Mouse (Mus musculus) liver, embryonic 13.5 days (tissue): ENCODE data around the gene Cpa2. TPM values are rescaled to one million over a fixed set of nuclear protein-coding genes. Genes with fewer than 3 reads are reported as not detected.

Experiments
- ATAC-seq: fragments of 200-750 bp; cut with Nextera tagmentation; 2 replicates; pipeline ENCODE4 v1.8.0; 2017; ENCODE audit warnings: low read depth, mild to moderate bottlenecking, moderate number of reproducible peaks, moderate library complexity
- DNase-seq: peaks from one replicate; pipeline ENCODE4 v3.0.0; 2022
- H3K27ac ChIP-seq: fragments of 300-500 bp; sonication (generic); 2 replicates; pipeline ENCODE4 v1.5.1; 2015; ENCODE audit warnings: moderate library complexity, mild to moderate bottlenecking, inconsistent platforms
- H3K27me3 ChIP-seq: fragments of 300-500 bp; sonication (generic); 2 replicates; pipeline ENCODE4 v1.6.1; 2015; ENCODE audit warnings: mild to moderate bottlenecking, inconsistent platforms
- H3K36me3 ChIP-seq: fragments of 300-500 bp; sonication (generic); 2 replicates; pipeline ENCODE4 v1.6.1; 2015; ENCODE audit warnings: mild to moderate bottlenecking, inconsistent platforms
- H3K4me1 ChIP-seq: fragments of 300-500 bp; sonication (generic); replicated peaks from 2 replicates; pipeline ENCODE4 v1.6.1; 2015; ENCODE audit warnings: inconsistent platforms
- H3K4me2 ChIP-seq: fragments of 300-500 bp; sonication (generic); 2 replicates; pipeline ENCODE4 v1.6.1; 2015; ENCODE audit warnings: inconsistent platforms, mild to moderate bottlenecking, moderate library complexity
- H3K4me3 ChIP-seq: fragments of 300-500 bp; sonication (generic); replicated peaks from 2 replicates; pipeline ENCODE4 v1.5.1; 2015; ENCODE audit warnings: mild to moderate bottlenecking, inconsistent platforms
- H3K9ac ChIP-seq: fragments of 300-500 bp; sonication (generic); 2 replicates; pipeline ENCODE4 v1.6.1; 2015; ENCODE audit warnings: mild to moderate bottlenecking, inconsistent platforms
- H3K9me3 ChIP-seq: fragments of 300-500 bp; sonication (generic); replicated peaks from 2 replicates; pipeline ENCODE4 v1.6.1; 2016; ENCODE audit warnings: inconsistent platforms
- WGBS: fragments of 180-500 bp; shearing (Covaris S2); methylation state at CpG from one replicate; pipeline ENCODE4 v1.1.7; 2015; ENCODE audit not compliant: insufficient replicate concordance; 5-methylcytosine and 5-hydroxymethylcytosine counted together
- polyA plus RNA-seq: library from polyadenylated mRNA; unstranded; fragments of >200 nt; fragmentation: Nextera tagmentation; extraction: Ambion mirVana; gene quantifications from 2 replicates; pipeline ENCODE4 v1.2.1, GENCODE M21; 2015

Cpa2 gene
- polyA plus RNA-seq, 1 experiment from 2014 or later: 1.1 TPM

DNA sequence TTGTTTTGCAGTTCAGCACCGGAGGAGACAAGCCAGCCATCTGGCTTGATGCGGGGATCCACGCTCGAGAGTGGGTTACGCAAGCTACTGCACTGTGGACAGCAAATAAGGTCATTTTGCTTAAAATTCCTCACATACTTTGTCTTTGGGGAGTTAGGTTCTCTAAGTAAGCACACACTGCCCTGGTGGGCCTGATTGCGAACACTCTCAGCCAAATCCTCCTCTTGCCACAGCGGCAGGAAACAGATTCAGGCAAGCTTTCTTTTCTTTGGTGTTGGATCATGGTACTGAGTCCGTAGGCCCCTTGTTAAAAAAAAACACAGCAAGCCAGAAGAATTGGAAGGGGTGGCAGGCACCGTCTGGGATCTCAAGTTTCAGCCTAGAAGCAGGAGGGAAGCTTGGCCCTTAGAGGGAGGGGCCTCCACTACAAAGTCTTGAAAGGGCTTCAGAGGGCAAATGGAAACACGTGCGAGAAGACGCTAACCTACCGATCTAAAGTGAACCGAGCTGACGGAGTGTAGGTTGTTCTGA, 7.9 kb downstream of the Cpa2 start:
- Histone ChIP-seq H3K36me3 (no peaks in the 10 kb centered on the region), H3K27me3 (peaks cover 81% of the 10 kb centered on the region), H3K27ac (no peak overlapping the region; the same call in 1 of the 2 replicates), H3K9ac (no peak overlapping the region), H3K4me3 (no peak overlapping the region), H3K4me2 (peak overlapping the region; percentile 33; the same call in 1 of the 2 replicates), H3K9me3 (no peaks in the 10 kb centered on the region), H3K4me1 (peaks cover 10% of the 10 kb centered on the region; the same call in 1 of the 2 replicates)
- ATAC-seq: no peak
- no peak for DNase-seq
- 16% methylated on average over 15 of the region's 15 CpGs for WGBS

DNA sequence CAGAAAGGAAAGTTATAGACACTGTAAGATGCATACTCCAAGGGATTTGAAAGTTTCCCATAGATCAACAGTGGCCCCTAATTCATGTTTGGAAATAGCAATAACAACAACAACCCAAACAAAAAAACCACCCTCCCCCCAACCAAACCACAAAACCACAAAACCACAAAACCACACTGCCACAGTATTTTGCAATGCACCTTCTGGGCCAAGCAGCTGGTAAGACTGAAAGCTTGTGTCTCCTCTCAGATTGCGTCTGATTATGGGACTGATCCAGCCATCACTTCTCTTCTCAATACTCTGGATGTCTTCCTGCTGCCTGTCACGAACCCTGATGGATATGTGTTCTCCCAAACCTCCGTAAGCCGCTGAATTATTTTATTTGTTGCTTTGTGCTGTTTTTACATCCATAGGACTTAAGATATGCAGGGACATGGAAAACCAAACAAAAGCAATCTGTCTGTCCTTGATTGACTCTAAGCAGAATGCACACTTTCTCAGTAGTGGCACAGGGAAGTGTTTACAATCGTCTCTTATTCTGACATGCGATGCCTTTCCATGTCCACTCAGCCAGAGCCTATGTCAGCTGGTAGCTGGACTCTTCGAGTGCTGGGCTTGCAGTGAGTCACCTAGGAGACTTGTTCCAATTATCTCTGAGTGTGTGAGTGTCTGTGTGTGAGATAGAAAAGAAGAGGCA, 9.3 kb downstream of the Cpa2 start:
- no peaks in the 10 kb centered on the region for H3K9me3 ChIP-seq
- H3K4me2 ChIP-seq: no peak overlapping the region
- H3K27me3 ChIP-seq: peaks cover 68% of the 10 kb centered on the region
- 37% methylated on average over 7 of the region's 7 CpGs for WGBS
- H3K36me3 ChIP-seq: no peaks in the 10 kb centered on the region
- H3K27ac ChIP-seq: no peak overlapping the region
- no peak for ATAC-seq
- peaks cover 10% of the 10 kb centered on the region; the same call in 1 of the 2 replicates for H3K4me1 ChIP-seq
- DNase-seq: no peak
- no peak overlapping the region for H3K9ac ChIP-seq
- no peak overlapping the region for H3K4me3 ChIP-seq

DNA sequence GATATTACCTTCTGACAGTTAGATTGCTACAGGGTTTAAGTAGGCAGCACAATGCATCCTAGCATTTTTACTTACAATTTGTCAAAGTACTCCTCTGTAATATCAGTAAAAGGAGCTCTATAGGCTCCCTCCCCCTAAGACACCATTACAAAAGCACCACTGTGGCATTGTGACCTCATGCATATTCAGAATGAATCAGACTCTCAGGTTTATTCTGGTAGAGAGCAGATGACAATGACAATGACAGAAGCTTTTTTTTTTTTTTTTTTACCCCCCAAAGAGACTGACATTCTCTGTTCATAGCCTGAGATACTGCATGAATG, 9.8 kb downstream of the Cpa2 start:
- Histone ChIP-seq H3K4me2 (no peak overlapping the region), H3K4me1 (peaks cover 10% of the 10 kb centered on the region; the same call in 1 of the 2 replicates), H3K27ac (no peak overlapping the region), H3K9me3 (no peaks in the 10 kb centered on the region), H3K4me3 (no peak overlapping the region), H3K36me3 (no peaks in the 10 kb centered on the region), H3K27me3 (peaks cover 64% of the 10 kb centered on the region), H3K9ac (no peak overlapping the region)
- DNase-seq: no peak
- ATAC-seq: no peak

DNA sequence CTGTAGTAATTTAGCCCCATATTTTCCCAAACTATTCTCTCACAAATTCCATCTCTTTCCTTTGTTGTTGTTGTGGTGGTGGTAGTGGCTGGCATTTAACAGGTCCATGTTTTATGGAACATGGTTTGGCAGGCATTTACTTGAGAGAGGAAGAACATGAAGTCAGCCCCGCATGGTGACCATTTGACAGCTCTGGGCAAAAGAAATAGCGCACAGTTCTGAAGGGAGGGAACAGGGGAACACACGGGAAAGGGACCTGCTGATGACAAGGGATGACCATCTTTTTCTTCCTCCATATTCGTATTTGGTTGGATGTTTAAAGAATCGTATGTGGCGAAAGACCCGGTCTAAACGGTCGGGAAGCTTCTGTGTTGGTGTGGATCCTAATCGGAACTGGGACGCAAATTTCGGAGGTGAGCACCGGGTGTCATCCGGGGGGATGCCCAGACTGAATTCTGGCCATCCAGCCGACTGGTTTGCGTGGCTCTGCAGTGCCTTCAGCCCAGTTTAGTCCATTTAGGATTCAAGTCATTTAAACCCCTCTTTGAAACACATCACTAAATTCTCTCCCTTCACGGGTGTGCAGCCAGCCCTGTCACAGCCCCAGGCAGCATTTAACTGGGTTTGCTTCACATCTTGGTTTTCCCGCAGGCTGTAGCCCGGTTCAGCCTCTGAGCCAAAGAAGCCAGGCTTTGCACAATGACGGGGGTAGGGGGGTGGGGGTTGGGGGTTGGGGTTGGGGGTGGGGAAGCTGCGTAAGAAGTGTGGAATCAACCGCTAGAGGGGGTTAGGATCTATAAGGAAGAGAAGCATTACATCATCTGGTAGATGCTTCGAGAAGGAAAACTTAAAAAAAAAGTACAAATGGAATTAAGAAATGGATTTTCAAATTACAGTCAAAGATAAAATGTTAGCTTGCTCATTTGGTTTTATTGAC, 10.5 kb downstream of the Cpa2 start:
- peaks cover 6% of the 10 kb centered on the region; the same call in 1 of the 2 replicates for H3K4me1 ChIP-seq
- WGBS: 18% methylated on average over 23 of the region's 23 CpGs
- peaks cover 57% of the 10 kb centered on the region for H3K27me3 ChIP-seq
- no peaks in the 10 kb centered on the region for H3K9me3 ChIP-seq
- no peak for ATAC-seq
- no peak overlapping the region for H3K4me2 ChIP-seq
- no peak for DNase-seq
- H3K4me3 ChIP-seq: no peak overlapping the region
- H3K9ac ChIP-seq: no peak overlapping the region
- no peak overlapping the region for H3K27ac ChIP-seq
- no peaks in the 10 kb centered on the region for H3K36me3 ChIP-seq

DNA sequence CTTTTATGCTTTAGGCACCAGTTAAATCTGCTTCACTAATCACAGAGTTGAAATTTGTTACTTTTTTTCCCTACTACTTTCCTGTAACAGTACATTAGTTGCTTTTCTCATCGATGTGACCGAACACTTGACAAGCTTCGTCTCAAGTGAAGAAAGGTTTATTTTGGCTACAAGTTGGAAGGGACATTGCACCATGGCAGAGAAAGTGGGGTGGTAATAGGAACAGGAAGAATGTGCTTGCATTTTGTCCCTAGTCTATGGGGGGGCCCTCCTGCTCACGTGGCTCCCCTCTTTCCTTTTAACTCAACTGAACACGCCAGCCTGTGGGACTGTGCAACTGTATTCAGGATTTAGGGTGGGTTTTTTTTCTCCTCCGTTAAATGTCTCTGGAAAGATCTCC, 11.2 kb downstream of the Cpa2 start:
- Histone ChIP-seq H3K27ac (no peak overlapping the region), H3K4me2 (no peak overlapping the region), H3K9ac (no peak overlapping the region), H3K27me3 (peaks cover 50% of the 10 kb centered on the region), H3K4me3 (no peak overlapping the region), H3K4me1 (peaks cover 6% of the 10 kb centered on the region; the same call in 1 of the 2 replicates), H3K36me3 (no peaks in the 10 kb centered on the region), H3K9me3 (no peaks in the 10 kb centered on the region)
- 46% methylated on average over 6 of the region's 6 CpGs for WGBS
- ATAC-seq: no peak
- DNase-seq: no peak

DNA sequence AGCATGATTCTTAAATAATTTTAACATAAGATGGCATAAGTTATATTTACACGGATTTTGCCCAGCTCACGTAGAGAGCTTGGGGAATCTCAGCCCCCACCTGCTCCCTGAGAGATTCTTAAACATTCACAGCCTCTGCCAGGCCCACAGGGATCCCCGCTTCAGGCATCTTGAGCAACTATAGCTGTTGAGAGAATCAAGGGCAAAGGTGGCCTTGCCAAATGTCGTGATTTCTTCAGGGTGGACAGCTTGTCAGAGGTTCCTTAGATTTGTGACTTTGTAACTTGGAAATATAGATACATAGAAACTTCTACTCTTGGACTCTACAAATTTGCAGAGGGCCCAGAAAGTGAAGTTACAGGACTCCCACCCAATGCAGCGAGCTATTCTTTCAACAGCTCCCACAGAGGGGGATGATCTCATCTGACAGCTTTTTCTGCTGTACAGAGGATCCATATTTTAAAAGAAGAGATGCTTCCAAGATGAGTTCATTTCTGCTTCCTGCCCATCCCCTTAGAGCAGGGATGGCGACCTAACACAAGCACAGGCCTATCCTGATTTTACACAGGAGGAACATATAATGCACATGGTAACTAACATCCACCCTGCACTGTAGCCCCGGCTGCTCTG, 12.1 kb downstream of the Cpa2 start:
- Histone ChIP-seq H3K9ac (no peak overlapping the region), H3K27me3 (peaks cover 41% of the 10 kb centered on the region), H3K36me3 (no peaks in the 10 kb centered on the region), H3K4me1 (no peaks in the 10 kb centered on the region), H3K27ac (no peak overlapping the region), H3K9me3 (no peaks in the 10 kb centered on the region), H3K4me2 (no peak overlapping the region), H3K4me3 (no peak overlapping the region)
- DNase-seq: no peak
- 62% methylated on average over 7 of the region's 7 CpGs for WGBS
- ATAC-seq: no peak

DNA sequence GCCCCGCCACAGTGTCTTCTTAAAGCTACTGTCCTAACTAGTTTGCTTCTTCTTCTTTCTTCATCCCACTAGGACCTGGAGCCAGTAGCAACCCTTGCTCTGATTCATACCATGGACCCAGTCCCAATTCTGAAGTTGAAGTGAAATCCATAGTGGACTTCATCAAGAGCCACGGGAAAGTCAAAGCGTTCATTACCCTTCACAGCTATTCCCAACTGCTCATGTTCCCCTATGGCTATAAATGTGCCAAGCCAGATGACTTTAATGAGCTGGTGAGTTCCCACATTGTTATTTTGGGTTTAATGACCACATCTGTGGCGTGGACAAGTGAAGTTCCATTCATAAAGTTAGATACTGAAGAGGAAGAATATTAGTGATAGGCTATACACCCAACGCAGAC, 12.7 kb downstream of the Cpa2 start:
- no peak for DNase-seq
- H3K27me3 ChIP-seq: peaks cover 36% of the 10 kb centered on the region
- no peak overlapping the region for H3K27ac ChIP-seq
- no peaks in the 10 kb centered on the region for H3K4me1 ChIP-seq
- H3K4me3 ChIP-seq: no peak overlapping the region
- no peak for ATAC-seq
- no peak overlapping the region for H3K9ac ChIP-seq
- H3K9me3 ChIP-seq: no peaks in the 10 kb centered on the region
- H3K36me3 ChIP-seq: no peaks in the 10 kb centered on the region
- no peak overlapping the region for H3K4me2 ChIP-seq
- 69% methylated on average over 5 of the region's 5 CpGs for WGBS

DNA sequence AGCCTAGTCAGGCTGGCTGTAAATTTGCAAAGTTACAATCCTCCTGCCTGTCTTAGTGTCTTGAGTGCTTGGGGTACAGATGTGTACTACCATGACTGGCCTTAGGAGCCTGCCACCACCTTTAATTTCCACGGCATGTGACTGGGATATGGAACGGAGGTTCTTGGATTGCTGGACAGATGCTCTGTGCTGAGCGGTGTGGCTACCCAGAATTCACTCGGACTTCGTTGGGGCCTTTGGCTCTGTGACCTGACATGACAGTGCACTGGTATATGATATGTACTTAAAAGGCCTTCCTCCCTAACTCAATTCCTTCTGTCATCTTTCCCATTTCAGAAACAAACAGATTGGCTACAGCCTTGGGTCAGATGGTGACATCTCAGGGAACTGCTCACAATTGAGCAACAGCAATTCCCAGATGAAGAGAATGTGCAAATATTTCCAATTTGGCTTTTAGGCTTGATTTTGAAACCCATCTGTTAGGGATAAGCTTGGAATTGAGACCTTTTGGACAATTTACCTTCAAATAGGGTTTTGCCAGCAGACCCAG, 13.3 kb downstream of the Cpa2 start:
- H3K27ac ChIP-seq: no peak overlapping the region
- no peak for DNase-seq
- 72% methylated on average over 5 of the region's 5 CpGs for WGBS

DNA sequence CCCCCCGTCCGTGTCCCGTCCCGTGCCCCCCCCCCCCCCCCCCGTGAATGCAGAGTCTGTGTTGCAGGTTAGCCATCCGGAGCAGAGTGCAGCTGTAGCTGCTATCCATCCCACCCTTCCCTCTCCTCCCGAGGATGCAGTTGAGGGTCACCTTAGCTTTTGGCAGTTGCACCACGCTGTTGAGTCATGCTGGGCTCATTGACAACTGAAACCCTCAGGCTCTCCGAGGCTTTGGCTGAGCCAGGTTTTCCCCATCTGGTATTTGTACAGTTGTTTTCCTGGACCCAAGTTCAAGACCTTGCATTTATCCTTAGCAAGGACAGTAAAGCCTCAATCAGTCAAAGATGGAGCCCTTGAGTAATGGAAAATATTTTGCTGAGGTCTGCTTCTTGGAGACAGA, 14.7 kb downstream of the Cpa2 start:
- peaks cover 18% of the 10 kb centered on the region for H3K27me3 ChIP-seq
- no peak overlapping the region for H3K27ac ChIP-seq
- 25% methylated on average over 7 of the region's 9 CpGs for WGBS
- H3K9me3 ChIP-seq: no peaks in the 10 kb centered on the region
- H3K4me2 ChIP-seq: no peak overlapping the region
- ATAC-seq (no peak), DNase-seq (no peak)
- no peak overlapping the region for H3K4me3 ChIP-seq
- no peaks in the 10 kb centered on the region for H3K36me3 ChIP-seq
- no peaks in the 10 kb centered on the region for H3K4me1 ChIP-seq
- H3K9ac ChIP-seq: no peak overlapping the region

More for the DNA sequence above, 13.3 kb downstream of the Cpa2 start:
- no peak overlapping the region for H3K9ac ChIP-seq
- peaks cover 30% of the 10 kb centered on the region for H3K27me3 ChIP-seq
- no peaks in the 10 kb centered on the region for H3K36me3 ChIP-seq
- H3K4me3 ChIP-seq: no peak overlapping the region
- ATAC-seq: no peak
- no peak overlapping the region for H3K4me2 ChIP-seq
- no peaks in the 10 kb centered on the region for H3K4me1 ChIP-seq
- H3K9me3 ChIP-seq: no peaks in the 10 kb centered on the region

DNA sequence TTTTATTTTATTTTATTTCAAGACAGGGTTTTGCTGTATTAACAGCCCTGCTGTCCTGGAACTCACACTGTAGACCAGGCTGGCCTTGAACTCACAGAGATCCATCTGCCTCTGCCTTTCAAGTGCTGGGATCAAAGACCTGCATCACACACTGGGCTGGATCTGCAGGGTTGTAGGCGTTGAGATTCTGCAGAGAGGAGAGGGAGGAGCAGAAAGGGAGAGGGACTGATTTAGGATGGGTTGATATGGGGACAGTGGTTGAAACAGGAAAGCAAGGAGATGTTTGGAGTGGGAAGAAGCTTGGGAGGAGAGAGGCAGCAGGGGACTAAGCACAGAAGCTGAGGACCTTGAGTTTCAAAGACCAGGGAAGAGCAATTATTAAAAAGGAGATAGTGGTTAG, 18.3 kb downstream of the Cpa2 start:
- H3K27ac ChIP-seq: no peak overlapping the region
- H3K4me2 ChIP-seq: no peak overlapping the region
- H3K9ac ChIP-seq: no peak overlapping the region
- H3K36me3 ChIP-seq: no peaks in the 10 kb centered on the region
- H3K27me3 ChIP-seq: 0 out of 2 replicates have a peak, but pooled peaks cover 5% of the 10 kb centered on the region
- DNase-seq (no peak), ATAC-seq (no peak)
- WGBS: 39% methylated on average over 1 of the region's 1 CpGs
- H3K4me1 ChIP-seq: 0 out of 2 replicates have a peak, but pooled peaks cover 3% of the 10 kb centered on the region
- H3K4me3 ChIP-seq: no peak overlapping the region
- no peaks in the 10 kb centered on the region for H3K9me3 ChIP-seq

DNA sequence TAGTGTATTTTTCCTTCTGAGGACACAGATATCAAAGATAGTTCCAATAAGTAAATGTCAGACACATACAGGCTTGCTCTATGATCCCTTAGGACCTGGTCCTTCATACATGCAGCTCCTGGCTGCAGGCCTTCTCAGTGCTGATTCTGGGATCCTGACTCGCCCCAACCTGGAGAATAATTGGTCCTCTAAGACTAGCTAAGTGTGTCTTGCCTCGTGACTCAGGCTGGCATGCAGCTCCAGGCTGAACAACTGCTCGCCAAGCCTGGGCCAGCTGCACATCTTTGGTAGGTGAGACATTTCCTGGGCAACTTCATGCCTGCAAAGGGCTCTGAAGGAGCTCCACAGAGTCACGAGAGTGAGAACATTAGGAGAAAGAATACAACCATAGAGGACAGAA, 20.8 kb downstream of the Cpa2 start:
- 38% methylated on average over 4 of the region's 4 CpGs for WGBS
- no peak for ATAC-seq
- Histone ChIP-seq H3K27ac (no peak overlapping the region), H3K4me1 (0 out of 2 replicates have a peak, but pooled peaks cover 3% of the 10 kb centered on the region), H3K9ac (no peak overlapping the region), H3K4me2 (no peak overlapping the region), H3K9me3 (no peaks in the 10 kb centered on the region), H3K27me3 (0 out of 2 replicates have a peak, but pooled peaks cover 5% of the 10 kb centered on the region), H3K36me3 (no peaks in the 10 kb centered on the region), H3K4me3 (no peak overlapping the region)
- DNase-seq: no peak
